Mouse (Mus musculus): ENCODE results near the gene B4galnt1.
"Not testable (repeated sequence)": the region's sequence is repeated elsewhere in the genome, so short reads cannot be mapped to it uniquely, and the experiment has no call there.

Gene B4galnt1

DNA sequence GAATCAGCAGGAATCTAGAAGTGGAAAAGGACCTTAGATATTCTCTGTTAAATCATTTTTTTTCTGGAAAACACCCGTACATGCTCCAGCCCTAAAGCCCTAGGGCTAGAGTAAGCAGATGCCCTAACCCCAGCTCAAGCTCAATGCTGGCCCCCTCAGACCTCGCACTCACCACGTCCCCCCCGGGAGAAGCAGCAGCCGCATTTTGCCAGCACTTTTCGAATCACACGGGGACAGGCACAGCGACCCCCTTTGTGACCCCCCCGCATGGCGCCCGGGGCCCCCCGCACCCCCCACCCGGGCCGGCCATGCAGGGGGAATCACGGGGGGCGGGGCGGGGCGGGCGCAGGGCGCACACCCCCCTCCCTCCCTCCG lies 23.0 kb downstream of the B4galnt1 start:
- DNase-seq (ENCODE audit: extremely low spot score, low read depth, low spot score): no peak

- DNase-seq (ENCODE audit: extremely low spot score, low read depth, low spot score): no peak
Observed at GRCm38 (mm10) chr10:127188465-127189115, 23.6 kb downstream of the B4galnt1 start.

GRCm38 (mm10) chr10:127189116-127189650 lies 24.2 kb downstream of the B4galnt1 start:
- no peak for DNase-seq (ENCODE audit: extremely low spot score, low read depth, low spot score)

DNA sequence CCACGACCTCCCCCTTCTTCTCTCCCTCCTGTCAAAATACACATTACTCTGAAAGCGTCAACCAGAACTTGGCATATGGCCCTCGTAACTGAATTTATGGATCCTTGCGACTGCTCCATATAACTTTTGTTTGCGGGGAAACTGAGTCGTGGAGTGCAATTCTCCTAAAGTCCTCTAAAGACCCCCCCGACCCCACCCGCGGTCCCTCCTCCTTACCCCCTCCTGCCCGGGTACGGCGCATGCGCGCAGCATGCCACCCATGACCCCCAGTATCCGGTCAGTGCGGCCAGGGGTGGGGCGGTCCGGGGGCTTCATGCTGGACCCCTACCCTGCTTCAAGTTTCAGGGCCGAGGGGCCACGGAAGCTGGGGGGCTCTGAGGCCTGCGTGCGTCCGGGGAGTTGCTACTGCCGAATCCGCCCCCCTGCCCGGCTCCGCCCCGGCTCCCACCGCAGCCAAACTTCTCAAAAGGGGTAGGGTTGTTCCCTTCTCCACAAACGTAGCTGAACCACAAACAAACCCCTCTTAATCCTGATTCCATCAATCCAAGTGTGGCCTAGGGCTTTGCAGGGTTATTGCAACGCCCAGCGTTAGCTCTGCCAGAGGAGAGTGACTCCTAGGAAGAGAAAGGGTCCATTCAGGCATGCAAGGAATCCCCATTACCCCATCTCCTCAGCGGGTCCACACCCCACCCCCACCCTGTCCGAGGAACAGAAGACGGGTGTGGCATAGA lies 24.8 kb downstream of the B4galnt1 start, which contains the start of gene Arhgef25:
Gene Arhgef25 (minus strand): TSS at position 433 of the 731 bp plus-strand sequence.
- DNase-seq (ENCODE audit: extremely low spot score, low read depth, low spot score): no peak

GRCm38 (mm10) chr10:127190398-127191190 lies 25.6 kb downstream of the B4galnt1 start:
- DNase-seq (ENCODE audit: extremely low spot score, low read depth, low spot score): no peak

DNA sequence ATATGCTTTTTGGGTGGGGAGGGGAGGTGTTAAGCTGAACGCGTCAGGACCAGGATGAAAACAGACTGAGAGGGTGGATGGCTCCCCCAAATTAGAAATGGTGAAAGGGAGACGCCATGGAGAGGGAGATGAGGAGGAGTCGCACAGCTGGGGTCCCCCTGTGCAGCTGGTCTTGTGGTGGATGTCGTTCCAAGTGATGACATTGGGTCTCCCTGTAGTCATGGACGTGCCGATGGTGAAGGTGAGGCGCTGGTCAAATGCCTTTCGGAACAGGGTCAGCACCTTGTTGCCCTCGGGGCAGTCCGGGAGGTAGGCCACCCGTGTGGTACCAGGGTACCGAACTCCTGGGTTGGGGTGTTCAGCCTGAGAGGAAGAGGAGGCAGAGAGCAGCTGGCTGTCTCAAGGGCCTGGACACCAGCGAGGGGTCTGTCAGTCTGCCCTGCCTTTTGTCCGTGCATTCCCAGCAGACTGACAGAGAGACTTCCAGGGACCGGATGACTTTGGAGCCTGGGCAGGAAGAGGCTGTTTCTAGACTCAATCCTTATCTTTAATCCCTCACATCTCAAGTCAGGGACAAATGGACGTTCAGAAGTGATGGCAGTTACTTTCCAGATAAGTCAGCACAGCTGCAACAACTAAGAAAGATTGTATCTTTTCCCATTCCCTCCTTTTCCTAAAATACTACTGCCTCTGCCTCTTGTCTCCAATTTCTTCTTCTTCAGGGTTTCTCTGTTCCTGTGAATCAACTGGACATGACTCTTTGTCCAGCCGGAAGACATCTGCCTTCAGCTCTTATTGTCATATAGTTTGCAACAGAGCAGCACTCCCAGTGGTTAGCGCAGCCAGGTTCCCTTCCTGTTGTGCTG lies 26.4 kb downstream of the B4galnt1 start:
- no peak for DNase-seq (ENCODE audit: extremely low spot score, low read depth, low spot score)

DNA sequence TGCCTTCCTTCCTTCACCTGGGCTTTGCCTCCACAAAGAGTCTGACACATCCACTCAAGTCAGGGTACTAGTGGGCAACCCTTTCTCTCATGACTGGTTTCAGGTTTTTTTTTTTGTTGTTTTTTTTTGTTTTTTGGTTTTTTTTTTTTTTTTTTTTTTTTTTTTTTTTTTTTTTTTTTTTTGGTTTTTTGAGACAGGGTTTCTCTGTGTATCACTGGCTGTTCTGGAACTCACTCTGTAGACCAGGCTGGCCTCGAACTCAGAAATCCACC lies 27.0 kb downstream of the B4galnt1 start:
- not testable (repeated sequence) for DNase-seq (ENCODE audit: extremely low spot score, low read depth, low spot score)

DNA sequence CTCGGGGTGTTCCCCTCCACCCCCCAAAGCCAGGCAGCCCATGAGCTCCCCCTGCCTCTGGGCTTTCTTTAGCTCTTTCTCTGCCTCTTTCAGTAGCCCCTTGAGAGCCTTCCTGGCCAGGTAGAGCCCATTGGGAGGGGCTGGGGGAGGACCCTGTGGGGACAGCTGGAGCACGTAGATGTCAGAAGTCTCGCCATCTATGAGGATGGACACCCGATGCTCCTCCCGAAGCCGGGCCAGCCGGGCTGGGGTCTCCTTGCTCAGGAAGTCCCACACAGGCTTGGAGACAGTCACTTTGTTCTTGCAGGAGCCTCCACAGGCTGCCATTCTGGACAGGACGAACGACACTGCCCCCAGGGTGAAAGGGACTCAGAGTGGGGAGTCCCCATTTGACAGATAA lies 28.0 kb downstream of the B4galnt1 start:
- DNase-seq (ENCODE audit: extremely low spot score, low read depth, low spot score): no peak

- DNase-seq (ENCODE audit: extremely low spot score, low read depth, low spot score): no peak
Observed at GRCm38 (mm10) chr10:127194428-127195327, 29.7 kb downstream of the B4galnt1 start.

DNA sequence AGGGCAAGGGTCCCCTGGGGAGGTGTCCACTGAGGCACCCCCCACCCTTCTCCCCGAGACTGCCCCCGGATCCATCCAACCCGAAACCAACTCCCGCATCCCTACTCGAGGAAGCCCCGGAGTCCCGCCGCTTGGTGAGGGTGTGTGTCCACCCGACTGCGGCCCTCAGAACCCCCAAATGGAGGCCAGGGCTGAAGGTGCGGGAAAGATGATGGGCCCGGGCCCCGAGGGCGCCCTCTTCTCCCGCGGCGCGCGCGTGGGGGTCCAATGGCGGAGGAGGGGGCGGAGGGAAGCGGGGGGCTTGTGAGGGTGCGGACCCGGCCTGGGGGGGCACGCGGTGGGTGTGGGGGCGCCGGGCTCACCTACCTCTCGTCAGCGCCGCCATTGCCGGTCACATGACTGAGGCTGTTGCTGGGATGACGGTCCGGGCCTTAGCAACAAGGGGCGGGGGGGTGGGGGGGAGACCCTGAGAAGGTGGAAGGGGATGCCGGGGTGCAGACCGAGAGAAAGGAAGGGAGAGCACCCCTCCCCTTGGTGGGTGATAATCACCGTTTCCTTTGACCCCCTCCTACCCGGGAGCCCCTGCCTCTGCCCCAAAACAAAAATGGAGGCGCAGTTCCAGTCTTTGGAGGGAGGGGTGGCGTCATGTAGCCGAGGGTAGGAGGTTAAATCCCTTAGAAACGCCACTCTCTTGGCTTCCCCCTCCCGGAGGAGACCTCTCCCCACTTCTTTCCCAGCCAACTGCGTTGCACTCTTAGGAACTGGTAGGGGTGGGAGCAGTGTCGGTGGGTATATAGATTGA lies 30.5 kb downstream of the B4galnt1 start, which contains the start of gene Dtx3:
Gene Dtx3 (minus strand): TSS at position 401 of the 802 bp plus-strand sequence.
- no peak for DNase-seq (ENCODE audit: extremely low spot score, low read depth, low spot score)

DNA sequence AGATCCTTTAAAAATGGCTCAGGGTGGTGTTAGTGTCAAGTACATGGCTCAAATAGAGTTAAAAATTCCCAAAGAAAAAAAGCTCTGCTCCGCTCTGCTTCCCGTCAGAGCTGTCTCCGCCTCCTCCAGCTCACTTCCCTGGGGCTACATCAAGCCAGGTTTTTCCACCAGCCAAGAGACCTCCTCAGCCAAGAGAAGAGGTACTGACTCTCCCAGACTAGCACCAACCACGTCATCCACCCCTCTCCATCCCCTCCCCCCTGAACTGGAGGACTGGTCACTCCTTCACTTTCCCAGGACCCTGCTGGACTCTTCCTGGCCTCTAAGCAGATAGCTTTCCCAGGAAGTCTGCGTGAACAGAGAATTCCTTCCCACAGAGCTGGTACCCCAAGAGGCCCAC lies 31.4 kb downstream of the B4galnt1 start:
- no peak for DNase-seq (ENCODE audit: extremely low spot score, low read depth, low spot score)

DNA sequence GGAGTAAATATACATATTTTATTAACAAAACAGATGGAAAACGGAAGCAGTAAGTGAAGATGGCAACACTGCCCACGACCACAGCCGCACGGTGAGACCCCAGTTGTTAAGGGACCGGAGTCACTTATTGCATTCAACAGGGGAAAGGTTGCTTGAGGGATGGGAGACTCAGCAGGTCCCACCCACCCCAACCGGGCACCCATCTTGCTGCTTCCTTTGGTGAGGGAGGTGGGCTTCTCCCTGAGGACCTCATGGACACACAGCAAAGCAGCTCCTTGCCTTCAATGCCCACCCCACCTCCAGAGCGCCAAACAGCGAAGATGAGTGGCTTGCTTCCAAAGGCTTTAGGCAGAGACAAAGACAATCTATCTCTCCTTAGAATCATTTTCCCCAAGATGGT lies 32.1 kb downstream of the B4galnt1 start:
- no peak for DNase-seq (ENCODE audit: extremely low spot score, low read depth, low spot score)

DNA sequence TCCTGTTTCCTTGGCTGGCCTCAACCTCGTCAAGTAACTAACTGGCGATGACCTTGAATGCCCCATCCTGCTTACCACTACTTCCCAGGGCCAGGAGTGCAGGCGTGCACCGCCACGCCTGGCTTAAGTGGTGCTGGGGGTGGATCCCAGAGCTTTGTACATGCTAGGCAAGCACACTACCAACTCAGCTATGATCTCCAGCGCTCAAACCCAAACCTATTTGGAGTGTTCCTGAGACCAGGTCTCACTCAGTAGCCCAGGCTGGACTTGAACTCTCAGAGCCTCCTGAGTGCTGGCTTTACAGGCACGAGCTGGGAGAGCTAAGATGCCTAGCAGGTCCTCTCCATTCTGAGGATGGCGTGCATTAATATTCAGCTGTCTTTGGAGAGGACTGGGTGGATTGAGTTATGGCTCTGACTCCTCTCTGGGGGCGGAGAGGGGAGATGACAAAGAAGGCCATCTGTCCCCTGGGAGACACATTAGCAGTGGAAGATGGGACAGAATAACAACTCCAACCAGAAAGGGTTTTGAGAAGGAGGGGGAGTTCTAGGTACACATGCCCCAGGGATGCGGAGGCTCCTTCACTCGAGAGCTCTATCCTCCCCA lies 32.6 kb downstream of the B4galnt1 start:
- DNase-seq (ENCODE audit: extremely low spot score, low read depth, low spot score): no peak

- DNase-seq (ENCODE audit: extremely low spot score, low read depth, low spot score): no peak
Observed at GRCm38 (mm10) chr10:127198492-127198891, 33.5 kb downstream of the B4galnt1 start.

DNA sequence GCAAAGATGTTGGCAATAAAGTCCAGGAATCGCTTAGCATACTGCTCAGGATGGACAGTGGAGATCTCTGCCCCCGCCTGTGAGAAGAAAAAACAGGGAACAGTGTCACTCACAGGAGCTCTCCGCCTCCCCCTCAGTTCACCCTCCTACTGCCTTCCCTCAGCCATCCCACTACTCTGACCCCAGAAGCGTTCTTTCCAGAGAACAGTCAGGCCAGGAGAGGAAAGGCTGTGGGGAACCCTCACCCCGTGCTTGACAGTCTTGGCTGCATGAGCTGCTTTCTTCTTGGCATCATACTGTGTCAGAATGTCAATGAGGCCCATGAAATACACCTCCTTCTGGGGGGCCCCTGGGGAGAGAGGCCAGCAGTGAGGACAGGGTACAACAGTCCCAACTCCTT lies 34.0 kb downstream of the B4galnt1 start:
- DNase-seq (ENCODE audit: extremely low spot score, low read depth, low spot score): no peak

- DNase-seq (ENCODE audit: extremely low spot score, low read depth, low spot score): no peak
Observed at GRCm38 (mm10) chr10:127199474-127199873, 34.4 kb downstream of the B4galnt1 start.

DNA sequence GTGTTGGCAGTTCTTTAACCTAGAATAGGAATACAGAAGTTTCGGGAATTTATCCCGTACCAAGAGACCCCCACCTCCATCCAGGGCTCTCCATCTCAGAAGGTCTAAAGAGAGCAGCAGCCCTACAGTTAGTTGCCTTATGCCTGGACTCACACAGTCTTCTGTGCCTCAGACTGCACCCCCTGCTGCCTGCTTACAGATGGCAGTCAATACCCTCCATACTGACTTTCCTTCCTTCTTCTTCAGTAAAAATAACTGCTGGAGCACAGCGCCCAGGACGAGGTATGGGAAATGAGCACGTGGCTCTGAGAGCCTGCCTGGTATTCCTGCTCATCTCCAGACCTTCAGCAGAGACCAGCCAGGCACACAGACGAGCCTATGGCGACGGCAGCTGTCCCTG lies 35.3 kb downstream of the B4galnt1 start:
- DNase-seq (ENCODE audit: extremely low spot score, low read depth, low spot score): no peak

DNA sequence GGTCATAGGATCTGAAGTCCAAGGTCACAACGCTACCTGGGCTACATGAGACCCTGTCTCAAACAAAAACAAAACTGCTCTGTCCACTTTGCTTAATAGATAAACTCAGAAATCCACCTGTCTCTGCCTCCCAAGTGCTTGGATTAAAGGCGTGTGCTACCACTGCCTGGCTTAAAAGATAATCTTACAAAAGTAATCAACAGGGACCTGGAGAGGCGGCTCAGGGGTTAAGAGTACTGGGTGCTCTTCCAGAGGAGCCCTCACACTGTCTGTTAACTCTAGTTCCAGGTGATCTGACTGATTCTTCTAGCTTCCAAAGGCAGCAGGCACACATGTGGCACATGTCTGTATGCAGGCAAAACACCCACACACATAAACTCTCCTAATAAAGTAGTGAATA lies 38.1 kb downstream of the B4galnt1 start:
- DNase-seq (ENCODE audit: extremely low spot score, low read depth, low spot score): no peak

- no peak for DNase-seq (ENCODE audit: extremely low spot score, low read depth, low spot score)
Observed at GRCm38 (mm10) chr10:127204589-127204988, 39.6 kb downstream of the B4galnt1 start.

Measured in hindlimb bud, embryonic 11.5 days (tissue).